Mouse (Mus musculus): ENCODE data around the gene BC052040.

DNA sequence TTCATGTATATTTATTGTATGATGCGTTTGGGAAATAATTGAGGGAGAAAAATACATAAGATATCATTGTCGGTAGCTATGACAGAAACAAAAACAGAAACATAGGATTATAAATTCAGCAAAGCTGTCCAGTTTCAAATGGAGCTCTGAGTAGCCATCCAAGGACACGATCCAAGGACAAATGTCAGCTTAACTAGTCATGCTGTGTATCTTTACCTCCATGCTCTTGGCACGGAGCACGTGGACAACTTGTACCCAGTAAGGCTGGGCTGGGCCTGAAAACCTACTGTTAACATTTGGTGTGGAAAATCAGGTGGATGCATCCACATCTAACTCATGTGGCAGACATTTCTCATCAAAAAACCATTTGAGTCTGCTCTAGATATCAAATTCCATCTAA, 41.8 kb upstream of the BC052040 start:
- TF ChIP-seq CTCF (IDR thresholded peaks at IDR 0.05; ENCODE audit: low read depth, low read length) (no peak), POLR2A (IDR thresholded peaks at IDR 0.05; ENCODE audit: borderline replicate concordance, low read depth, low read length) (no peak)

Data from bone marrow macrophage, adult 2 months (primary cell).